Mouse (Mus musculus): ENCODE measurements around the gene Ltbr. TPM values are rescaled to one million over a fixed set of nuclear protein-coding genes. Genes with fewer than 3 reads are reported as not detected.

Gene Ltbr
- total RNA-seq, 1 experiment, result 14.3 TPM

DNA sequence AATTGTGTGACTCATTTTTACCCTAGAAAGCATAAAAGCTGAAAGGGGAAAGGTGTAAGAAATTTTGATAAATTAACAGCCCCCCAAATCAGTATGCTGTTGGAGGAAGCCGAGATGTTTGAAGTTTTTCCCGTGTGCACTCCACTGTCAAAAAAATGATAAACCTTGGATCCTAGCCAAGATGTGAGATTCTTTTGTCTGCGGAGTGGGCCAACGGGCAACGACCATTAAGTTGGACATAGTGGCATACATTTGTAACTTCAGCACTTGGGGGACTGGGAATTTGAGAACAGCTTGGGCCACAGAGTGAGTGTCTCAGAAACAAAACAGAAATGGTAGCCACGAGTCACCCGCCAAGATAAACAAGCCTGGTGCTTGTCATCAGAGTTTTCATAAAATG lies 3.4 kb upstream of the Ltbr start:
- TF ChIP-seq HCFC1 (IDR thresholded peaks at IDR 0.05; ENCODE audit: borderline replicate concordance, insufficient read depth, low read length), result no peak
- TF ChIP-seq CHD2 (IDR thresholded peaks at IDR 0.05; ENCODE audit: low read depth, low read length), result no peak
- TF ChIP-seq MAFK (IDR thresholded peaks at IDR 0.05; ENCODE audit: insufficient read depth, low read depth, low read length), result no peak
- TF ChIP-seq ZNF384 (IDR thresholded peaks at IDR 0.05; ENCODE audit: low read depth, low read length), result no peak
- no peak for TF ChIP-seq ZC3H11A (IDR thresholded peaks at IDR 0.05; ENCODE audit: borderline replicate concordance, low read depth, low read length)

DNA sequence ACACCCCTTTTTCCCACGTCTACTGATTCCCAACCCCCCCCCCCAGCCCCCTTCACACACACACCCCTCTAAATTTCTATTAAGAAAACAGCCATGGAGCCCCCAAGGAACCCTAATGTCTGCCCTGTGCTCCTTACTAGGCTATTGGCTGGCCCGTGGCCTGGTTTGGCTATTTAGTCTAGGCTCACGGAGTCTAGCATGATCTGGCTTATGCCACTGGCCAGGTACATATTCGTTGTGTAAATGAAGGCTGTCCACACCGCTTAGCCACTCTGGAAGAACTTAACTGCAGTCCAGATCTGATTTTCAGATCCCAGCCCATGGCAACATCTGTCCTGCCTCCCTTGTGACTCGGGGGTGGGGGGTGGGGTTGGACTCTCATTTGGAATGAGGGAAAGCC lies 1.1 kb upstream of the Ltbr start:
- H3K9me3 ChIP-seq (ENCODE audit: control insufficient read depth, insufficient read depth, low read depth, low read length), result no peaks in the 10 kb centered on the region
- H3K4me1 ChIP-seq (ENCODE audit: control insufficient read depth in 2 of 2, insufficient read depth in 2 of 2, low read length in 2 of 2, poor library complexity in 1 of 2), result peaks cover 0 to 13% of the 10 kb centered on the region in 2 experiments; a peak in 2 of 4 replicates
- no peak overlapping the region for H3K27ac ChIP-seq (ENCODE audit: insufficient read depth, low read depth, low read length, poor library complexity, severe bottlenecking)
- TF ChIP-seq HCFC1 (IDR thresholded peaks at IDR 0.05; ENCODE audit: borderline replicate concordance, insufficient read depth, low read length) (no peak), ZC3H11A (IDR thresholded peaks at IDR 0.05; ENCODE audit: borderline replicate concordance, low read depth, low read length) (no peak), CHD2 (IDR thresholded peaks at IDR 0.05; ENCODE audit: low read depth, low read length) (no peak), MAFK (IDR thresholded peaks at IDR 0.05; ENCODE audit: insufficient read depth, low read depth, low read length) (no peak), ZNF384 (IDR thresholded peaks at IDR 0.05; ENCODE audit: low read depth, low read length) (no peak)
- in situ Hi-C loops (cut with MboI; ENCODE audit: low sequenced_read_pairs in 2 of 2, unreplicated experiment in 2 of 2), result no loop called here
- H3K9ac ChIP-seq (ENCODE audit: insufficient read depth, low read depth, low read length, poor library complexity, severe bottlenecking), result no peak overlapping the region
- no peak for DNase-seq (ENCODE audit: low read depth, low spot score)
- no peaks in the 10 kb centered on the region for H3K36me3 ChIP-seq (ENCODE audit: control insufficient read depth, insufficient read depth, low read length, poor library complexity, severe bottlenecking)
- H3K4me3 ChIP-seq (ENCODE audit: insufficient read depth in 1 of 2, low read depth in 1 of 2, low read length in 2 of 2, poor library complexity in 1 of 2, severe bottlenecking in 1 of 2), result no peak overlapping the region

More for the DNA sequence above, 3.4 kb upstream of the Ltbr start:
- Histone ChIP-seq H3K36me3 (ENCODE audit: control insufficient read depth, insufficient read depth, low read length, poor library complexity, severe bottlenecking) (no peaks in the 10 kb centered on the region), H3K4me1 (ENCODE audit: control insufficient read depth in 2 of 2, insufficient read depth in 2 of 2, low read length in 2 of 2, poor library complexity in 1 of 2) (peaks cover 0 to 27% of the 10 kb centered on the region in 2 experiments; a peak in 2 of 4 replicates), H3K9ac (ENCODE audit: insufficient read depth, low read depth, low read length, poor library complexity, severe bottlenecking) (no peak overlapping the region), H3K27ac (ENCODE audit: insufficient read depth, low read depth, low read length, poor library complexity, severe bottlenecking) (no peak overlapping the region), H3K4me3 (ENCODE audit: insufficient read depth in 1 of 2, low read depth in 1 of 2, low read length in 2 of 2, poor library complexity in 1 of 2, severe bottlenecking in 1 of 2) (no peak overlapping the region), H3K9me3 (ENCODE audit: control insufficient read depth, insufficient read depth, low read depth, low read length) (no peaks in the 10 kb centered on the region)
- in situ Hi-C loops (cut with MboI; ENCODE audit: low sequenced_read_pairs in 2 of 2, unreplicated experiment in 2 of 2), result no loop called here
- no peak for DNase-seq (ENCODE audit: low read depth, low spot score)

DNA sequence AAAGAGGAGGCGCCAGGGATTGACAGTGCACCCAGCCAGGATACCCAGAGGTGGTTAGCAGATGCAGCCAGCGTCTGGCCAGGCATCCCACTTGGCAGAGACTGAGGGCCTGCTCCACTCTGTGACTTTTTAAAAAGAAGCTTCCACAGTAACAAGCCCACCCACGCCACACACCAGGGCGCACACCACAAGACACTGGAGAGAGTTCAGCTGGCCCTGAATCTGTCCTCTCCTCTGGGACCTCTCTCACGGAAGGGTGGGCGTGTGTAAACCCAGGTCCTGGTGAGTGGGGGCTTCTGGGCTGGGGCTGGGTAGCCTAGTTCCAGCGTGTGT lies 512 bp upstream of the Ltbr start:
- Histone ChIP-seq H3K27ac (ENCODE audit: insufficient read depth, low read depth, low read length, poor library complexity, severe bottlenecking) (no peak overlapping the region), H3K9me3 (ENCODE audit: control insufficient read depth, insufficient read depth, low read depth, low read length) (no peaks in the 10 kb centered on the region), H3K36me3 (ENCODE audit: control insufficient read depth, insufficient read depth, low read length, poor library complexity, severe bottlenecking) (no peaks in the 10 kb centered on the region), H3K9ac (ENCODE audit: insufficient read depth, low read depth, low read length, poor library complexity, severe bottlenecking) (peak overlapping the region; percentile 51), H3K4me1 (ENCODE audit: control insufficient read depth in 2 of 2, insufficient read depth in 2 of 2, low read length in 2 of 2, poor library complexity in 1 of 2) (peaks cover 0 to 16% of the 10 kb centered on the region in 2 experiments; a peak in 2 of 4 replicates), H3K4me3 (ENCODE audit: insufficient read depth in 1 of 2, low read depth in 1 of 2, low read length in 2 of 2, poor library complexity in 1 of 2, severe bottlenecking in 1 of 2) (peak overlapping the region; percentile 55 to 60; a peak in 3 of 4 replicates)
- no peak for DNase-seq (ENCODE audit: low read depth, low spot score)
- in situ Hi-C loops (cut with MboI; ENCODE audit: low sequenced_read_pairs in 2 of 2, unreplicated experiment in 2 of 2), result no loop called here
- TF ChIP-seq ZC3H11A (IDR thresholded peaks at IDR 0.05; ENCODE audit: borderline replicate concordance, low read depth, low read length), result no peak
- no peak for TF ChIP-seq ZNF384 (IDR thresholded peaks at IDR 0.05; ENCODE audit: low read depth, low read length)
- TF ChIP-seq HCFC1 (IDR thresholded peaks at IDR 0.05; ENCODE audit: borderline replicate concordance, insufficient read depth, low read length), result no peak
- no peak for TF ChIP-seq CHD2 (IDR thresholded peaks at IDR 0.05; ENCODE audit: low read depth, low read length)
- TF ChIP-seq MAFK (IDR thresholded peaks at IDR 0.05; ENCODE audit: insufficient read depth, low read depth, low read length), result no peak

DNA sequence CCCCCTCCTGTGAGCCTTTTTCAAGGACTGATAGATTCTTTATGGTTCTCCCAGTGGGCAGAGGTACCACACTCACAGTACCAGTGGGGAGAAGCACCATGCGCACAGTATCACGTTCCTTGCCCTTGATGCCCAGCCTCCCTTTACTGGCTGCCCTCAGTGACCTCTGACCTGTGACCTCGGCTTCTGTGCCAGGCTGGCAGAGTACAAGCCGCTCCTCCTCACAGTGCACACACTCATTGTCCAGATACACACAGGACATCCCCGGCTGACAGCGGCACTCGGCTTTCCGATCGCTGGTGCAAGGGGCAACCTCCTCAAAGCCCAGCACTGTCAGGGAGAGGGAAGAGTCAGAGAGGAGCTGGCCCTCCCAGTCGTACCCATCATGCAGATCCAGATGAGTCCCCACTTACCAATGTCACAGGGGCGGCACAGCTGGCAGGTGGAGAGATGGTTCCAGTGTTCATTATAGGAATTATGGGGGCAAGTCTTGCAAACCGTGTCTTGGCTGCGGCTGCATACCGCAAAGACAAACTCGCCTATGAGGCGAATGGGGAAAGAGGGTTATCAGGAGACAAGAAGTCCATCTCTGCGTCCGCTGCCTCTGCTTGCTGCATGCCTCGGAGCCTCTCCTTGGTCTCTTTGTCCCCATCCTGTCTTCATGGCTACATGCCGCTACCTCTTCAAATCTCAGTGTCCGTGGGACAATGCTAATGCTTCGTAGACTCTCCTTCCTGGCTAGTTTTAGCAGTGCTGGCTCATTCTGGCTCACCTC lies 917 bp downstream of the Ltbr start:
- no peak overlapping the region for H3K27ac ChIP-seq (ENCODE audit: insufficient read depth, low read depth, low read length, poor library complexity, severe bottlenecking)
- no peaks in the 10 kb centered on the region for H3K9me3 ChIP-seq (ENCODE audit: control insufficient read depth, insufficient read depth, low read depth, low read length)
- DNase-seq (ENCODE audit: low read depth, low spot score), result no peak
- no peaks in the 10 kb centered on the region for H3K36me3 ChIP-seq (ENCODE audit: control insufficient read depth, insufficient read depth, low read length, poor library complexity, severe bottlenecking)
- H3K9ac ChIP-seq (ENCODE audit: insufficient read depth, low read depth, low read length, poor library complexity, severe bottlenecking), result no peak overlapping the region
- in situ Hi-C loops (cut with MboI; ENCODE audit: low sequenced_read_pairs in 2 of 2, unreplicated experiment in 2 of 2), result no loop called here
- no peak for TF ChIP-seq HCFC1 (IDR thresholded peaks at IDR 0.05; ENCODE audit: borderline replicate concordance, insufficient read depth, low read length)
- no peak for TF ChIP-seq MAFK (IDR thresholded peaks at IDR 0.05; ENCODE audit: insufficient read depth, low read depth, low read length)
- TF ChIP-seq CHD2 (IDR thresholded peaks at IDR 0.05; ENCODE audit: low read depth, low read length), result no peak
- no peak for TF ChIP-seq ZC3H11A (IDR thresholded peaks at IDR 0.05; ENCODE audit: borderline replicate concordance, low read depth, low read length)
- TF ChIP-seq ZNF384 (IDR thresholded peaks at IDR 0.05; ENCODE audit: low read depth, low read length), result no peak
- H3K4me1 ChIP-seq (ENCODE audit: control insufficient read depth in 2 of 2, insufficient read depth in 2 of 2, low read length in 2 of 2, poor library complexity in 1 of 2), result peaks cover 0 to 19% of the 10 kb centered on the region in 2 experiments; a peak in 2 of 4 replicates
- peak overlapping the region; percentile 55 to 60; a peak in 3 of 4 replicates for H3K4me3 ChIP-seq (ENCODE audit: insufficient read depth in 1 of 2, low read depth in 1 of 2, low read length in 2 of 2, poor library complexity in 1 of 2, severe bottlenecking in 1 of 2)

Measured in ES-E14 (cell line).